Mouse (Mus musculus): ENCODE measurements around the gene Map1s. TPM values are rescaled to one million over a fixed set of nuclear protein-coding genes. Genes with fewer than 3 reads are reported as not detected.
A peak's percentile ranks its signal among the peaks of the same experiment; 100 is the strongest.

Gene Map1s
- total RNA-seq, 2 experiments from 2014 or later, result 97.0 to 98.1 TPM

DNA sequence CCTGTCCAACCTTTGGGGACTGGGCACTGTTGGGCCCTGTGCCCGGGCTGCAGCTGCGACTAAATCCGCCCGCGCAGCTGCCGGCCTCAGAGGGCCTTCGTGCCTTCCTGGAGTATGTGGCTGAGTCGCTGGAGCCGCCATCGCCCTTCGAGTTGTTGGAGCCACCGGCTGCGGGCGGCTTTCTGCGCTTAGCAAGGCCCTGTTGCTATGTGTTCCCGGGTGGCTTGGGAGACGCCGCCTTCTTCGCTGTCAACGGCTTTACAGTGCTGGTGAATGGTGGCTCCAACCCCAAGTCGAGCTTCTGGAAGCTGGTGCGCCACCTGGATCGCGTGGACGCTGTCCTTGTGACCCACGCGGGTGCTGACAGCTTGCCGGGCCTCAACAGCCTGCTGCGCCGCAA lies 7.2 kb downstream of the Map1s start:
- TF ChIP-seq CTCF (conservative IDR thresholded peaks at IDR 0.05), result no peak
- no peak overlapping the region for H3K4me3 ChIP-seq
- no peak for DNase-seq (ENCODE audit: low spot score in 2 of 2)
- H3K27ac ChIP-seq, result peak overlapping the region; percentile 76

DNA sequence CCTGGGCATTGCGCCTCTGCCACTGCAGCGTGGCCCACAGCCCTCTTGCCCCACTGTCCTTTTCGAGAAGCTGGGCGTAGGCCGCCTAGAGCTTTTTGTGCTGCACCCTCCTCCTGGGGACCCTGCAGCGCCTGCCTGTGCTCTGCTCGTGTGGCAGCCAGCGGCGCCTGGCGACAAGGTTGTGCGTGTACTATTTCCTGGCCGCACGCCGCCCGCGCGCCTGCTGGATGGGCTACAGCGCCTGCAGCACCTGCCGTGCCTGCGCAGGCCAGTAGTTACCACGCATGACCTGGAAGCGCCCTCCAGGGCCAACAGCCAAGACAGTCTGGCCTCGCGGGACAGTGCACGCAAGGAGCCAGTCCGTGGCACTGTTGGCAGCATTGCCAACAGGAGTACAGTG lies 7.8 kb downstream of the Map1s start:
- no peak for TF ChIP-seq CTCF (conservative IDR thresholded peaks at IDR 0.05)

DNA sequence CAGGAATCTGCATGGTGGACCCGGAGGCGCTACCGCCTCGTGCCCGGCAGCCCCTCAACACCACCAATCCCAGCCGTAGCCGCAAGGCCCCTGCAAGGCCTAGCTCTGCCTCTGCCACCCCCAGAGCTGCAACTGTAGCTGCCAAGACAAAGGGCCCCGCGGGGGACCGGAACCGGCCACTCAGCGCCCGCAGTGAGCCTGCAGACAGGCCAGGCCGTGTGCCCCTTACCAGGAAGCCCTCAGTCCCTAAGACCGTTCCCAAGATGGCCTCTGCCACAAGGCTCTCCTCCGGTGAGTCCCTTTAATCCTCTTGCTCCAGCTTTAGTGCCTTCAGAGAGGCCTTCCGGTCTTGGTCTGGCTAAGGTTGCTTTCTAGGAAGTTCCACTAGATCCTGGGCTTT lies 9.0 kb downstream of the Map1s start:
- DNase-seq (ENCODE audit: low spot score in 2 of 2), result no peak
- no peak overlapping the region for H3K4me3 ChIP-seq
- H3K27ac ChIP-seq, result peak overlapping the region; percentile 76
- TF ChIP-seq CTCF (conservative IDR thresholded peaks at IDR 0.05), result no peak

More for the DNA sequence above, 7.8 kb downstream of the Map1s start:
- no peak for DNase-seq (ENCODE audit: low spot score in 2 of 2)
- Histone ChIP-seq H3K4me3 (no peak overlapping the region), H3K27ac (peak overlapping the region; percentile 76)

DNA sequence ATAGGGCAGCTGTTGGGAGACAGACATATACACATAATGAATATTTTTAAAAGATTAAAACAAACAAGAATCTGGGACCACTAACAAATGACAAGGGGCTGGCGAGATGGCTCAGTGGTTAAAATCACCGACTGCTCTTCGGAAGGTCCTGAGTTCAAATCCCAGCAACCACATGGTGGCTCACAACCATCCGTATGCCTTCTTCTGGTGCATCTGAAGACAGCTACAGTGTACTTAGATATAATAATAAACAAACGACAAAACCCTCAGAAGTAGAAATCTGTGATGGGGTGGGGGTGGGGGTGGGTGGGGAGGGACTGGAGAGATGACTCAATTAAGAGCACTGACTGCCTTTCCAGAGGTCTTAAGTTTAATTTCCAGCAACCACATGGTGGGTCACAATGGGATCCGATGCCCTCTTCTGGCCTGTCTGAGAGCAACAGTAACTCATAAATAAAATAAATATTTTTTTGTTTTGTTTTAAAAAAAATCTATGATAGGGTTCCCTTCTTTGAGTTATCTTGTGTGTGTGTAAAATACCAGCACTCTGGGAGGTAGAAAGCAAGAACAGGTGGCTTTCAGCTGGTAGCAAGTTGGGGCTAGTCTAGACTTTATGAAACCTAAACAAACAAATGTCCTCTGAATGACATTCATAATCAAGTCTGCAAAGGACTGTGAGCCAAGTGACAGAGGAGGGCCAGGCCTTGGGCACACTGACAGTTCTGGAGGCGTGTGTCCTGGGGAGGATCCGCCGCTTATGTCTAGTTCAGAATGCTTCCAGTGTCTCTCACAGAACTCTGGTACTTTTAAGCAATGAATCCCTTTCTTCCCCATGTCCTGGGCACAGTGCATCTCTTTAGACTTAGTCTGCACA lies 14.6 kb downstream of the Map1s start:
- TF ChIP-seq CTCF (conservative IDR thresholded peaks at IDR 0.05), result peak; percentile 54
- Histone ChIP-seq H3K27ac (no peak overlapping the region), H3K4me3 (no peak overlapping the region)
- peak in 1 of 2 experiments; percentile 9 for DNase-seq (ENCODE audit: low spot score in 2 of 2)

DNA sequence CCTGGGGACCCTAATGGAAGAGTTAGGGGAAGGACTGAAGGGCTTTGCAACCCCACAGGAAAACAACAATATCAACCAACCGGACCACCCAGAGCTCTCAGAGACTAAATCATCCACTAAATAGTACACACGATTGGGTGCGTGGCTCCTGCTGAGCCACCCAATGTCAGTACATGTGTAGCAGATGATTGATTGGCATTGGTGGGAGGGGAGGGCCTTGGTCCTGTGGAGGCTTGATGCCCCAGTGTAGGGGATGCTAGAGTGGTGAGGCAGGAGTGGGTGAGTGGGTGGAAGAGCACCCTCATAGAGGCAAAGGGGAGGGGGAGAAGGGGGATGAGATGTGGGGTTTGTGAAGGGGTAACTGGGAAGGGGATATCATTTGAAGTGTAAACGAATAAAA lies 18.4 kb downstream of the Map1s start:
- DNase-seq (ENCODE audit: low spot score in 2 of 2), result peak in 1 of 2 experiments; percentile 8
- no peak for TF ChIP-seq CTCF (conservative IDR thresholded peaks at IDR 0.05)
- Histone ChIP-seq H3K4me3 (no peak overlapping the region), H3K27ac (peak overlapping the region; percentile 41; the same call in 1 of the 2 replicates)

DNA sequence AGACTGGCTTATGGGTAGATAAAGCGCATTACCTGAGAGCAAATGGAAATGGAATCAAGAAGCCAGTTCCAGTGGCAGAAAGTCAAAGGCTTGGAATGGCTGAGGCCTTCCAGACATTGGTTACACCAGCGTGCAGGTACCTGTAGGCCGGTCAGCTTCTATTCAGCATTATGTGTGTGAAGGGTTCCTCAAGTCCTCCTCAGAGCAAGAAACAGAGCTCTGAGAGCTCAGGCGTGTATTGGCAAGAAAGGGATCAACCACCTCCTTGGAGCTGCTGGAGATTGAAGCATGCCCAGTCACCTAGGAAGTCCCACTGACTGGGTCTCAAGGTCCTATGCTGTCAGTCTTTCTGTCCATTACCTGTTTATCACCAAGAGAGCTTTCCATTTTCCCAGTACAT lies 20.0 kb downstream of the Map1s start:
- no peak for TF ChIP-seq CTCF (conservative IDR thresholded peaks at IDR 0.05)
- Histone ChIP-seq H3K4me3 (no peak overlapping the region), H3K27ac (peak overlapping the region; percentile 59; the same call in 1 of the 2 replicates)
- peak in 1 of 2 experiments; percentile 4 for DNase-seq (ENCODE audit: low spot score in 2 of 2)

DNA sequence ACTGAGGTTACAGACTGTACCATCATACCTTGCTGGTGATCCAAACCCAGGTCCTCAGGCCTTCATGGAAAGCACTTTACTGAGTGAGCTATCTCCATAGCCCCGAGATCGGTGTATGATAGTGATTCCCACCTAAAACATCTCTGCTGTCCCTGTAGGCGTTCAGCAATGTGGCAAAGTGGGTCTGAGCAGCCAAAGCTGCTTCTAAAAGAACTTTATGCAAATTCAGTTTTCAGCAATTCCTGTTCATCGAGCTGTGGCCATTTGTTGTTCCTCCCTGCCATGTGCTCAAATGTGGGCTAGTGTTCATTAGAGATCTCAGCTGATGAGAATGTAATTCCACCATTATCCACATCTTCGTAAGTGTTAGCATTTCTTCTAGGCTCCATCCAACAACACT lies 20.7 kb downstream of the Map1s start:
- TF ChIP-seq CTCF (conservative IDR thresholded peaks at IDR 0.05), result 0 out of 2 replicates have a peak, but pooled peaks have one; percentile 10
- Histone ChIP-seq H3K27ac (peak overlapping the region; percentile 74), H3K4me3 (no peak overlapping the region)
- DNase-seq (ENCODE audit: low spot score in 2 of 2), result peak in 1 of 2 experiments; percentile 67

DNA sequence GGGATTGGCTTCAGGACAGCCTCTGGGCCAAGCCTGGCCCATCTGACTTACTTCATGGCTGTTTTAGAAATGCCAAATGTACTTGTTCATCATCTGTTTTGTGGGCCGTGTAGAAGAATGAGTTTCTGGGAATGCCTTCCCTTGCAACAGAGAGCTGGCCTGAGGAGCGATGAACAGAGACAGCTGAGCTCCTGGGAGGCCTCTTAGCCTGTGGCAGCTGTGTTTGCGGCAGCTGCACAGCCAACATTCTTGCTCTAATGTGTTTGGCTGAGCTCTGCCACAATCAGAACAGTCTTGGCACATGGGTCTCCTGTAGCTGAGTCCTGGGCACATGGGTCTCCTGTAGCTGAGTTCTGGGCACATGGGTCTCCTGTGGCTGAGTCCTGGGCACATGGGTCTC lies 22.4 kb downstream of the Map1s start:
- no peak for DNase-seq (ENCODE audit: low spot score in 2 of 2)
- no peak overlapping the region for H3K4me3 ChIP-seq
- no peak for TF ChIP-seq CTCF (conservative IDR thresholded peaks at IDR 0.05)
- peak overlapping the region; percentile 53; the same call in 1 of the 2 replicates for H3K27ac ChIP-seq

DNA sequence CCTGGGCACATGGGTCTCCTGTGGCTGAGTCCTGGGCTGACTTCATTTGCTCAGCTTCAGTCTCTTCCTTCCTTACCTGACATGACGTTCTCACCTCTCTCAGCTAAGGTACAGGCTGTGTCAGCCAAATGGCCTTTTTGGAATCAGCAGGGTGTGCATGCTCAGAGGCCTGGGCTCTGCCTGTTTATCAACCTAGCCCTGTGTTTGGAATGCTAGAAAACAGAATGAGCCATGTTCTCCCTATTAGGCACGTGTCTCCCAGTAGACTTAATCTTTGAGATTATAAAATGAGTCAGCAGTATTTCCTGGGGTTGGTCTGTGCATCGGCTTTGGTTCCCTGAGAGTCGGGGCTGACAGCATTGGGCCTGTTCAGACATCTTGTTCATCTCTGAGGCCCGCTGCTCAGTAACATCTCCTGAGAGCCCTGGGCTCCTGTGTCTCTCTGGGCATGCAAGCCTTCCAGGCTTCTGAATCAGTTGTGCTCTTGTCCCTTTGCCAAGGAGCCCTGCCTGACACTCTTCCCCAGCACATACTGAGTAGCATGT lies 23.1 kb downstream of the Map1s start:
- H3K27ac ChIP-seq, result peak overlapping the region; percentile 59; the same call in 1 of the 2 replicates
- no peak overlapping the region for H3K4me3 ChIP-seq
- no peak for TF ChIP-seq CTCF (conservative IDR thresholded peaks at IDR 0.05)
- DNase-seq (ENCODE audit: low spot score in 2 of 2), result no peak

DNA sequence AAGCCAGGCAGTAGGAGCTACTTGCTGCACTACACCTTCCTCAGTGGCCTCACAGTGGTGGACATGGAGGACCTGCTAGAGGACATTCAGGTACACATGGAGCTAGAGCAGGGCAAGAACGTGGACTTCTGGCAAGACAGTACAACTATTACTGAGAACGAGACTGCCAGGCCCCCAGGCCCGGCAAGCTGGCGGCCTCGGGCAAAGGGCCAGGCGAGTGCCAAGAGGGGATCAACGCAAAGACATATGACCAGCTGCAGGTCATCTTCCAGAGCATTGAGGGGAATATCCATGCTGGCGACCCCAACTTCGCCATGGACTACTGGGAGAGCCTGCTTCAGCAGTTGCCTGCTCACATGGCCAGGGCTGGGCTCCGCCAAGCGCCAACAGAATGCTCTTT lies 26.0 kb downstream of the Map1s start:
- TF ChIP-seq CTCF (conservative IDR thresholded peaks at IDR 0.05), result no peak
- Histone ChIP-seq H3K27ac (no peak overlapping the region), H3K4me3 (no peak overlapping the region)
- no peak for DNase-seq (ENCODE audit: low spot score in 2 of 2)

DNA sequence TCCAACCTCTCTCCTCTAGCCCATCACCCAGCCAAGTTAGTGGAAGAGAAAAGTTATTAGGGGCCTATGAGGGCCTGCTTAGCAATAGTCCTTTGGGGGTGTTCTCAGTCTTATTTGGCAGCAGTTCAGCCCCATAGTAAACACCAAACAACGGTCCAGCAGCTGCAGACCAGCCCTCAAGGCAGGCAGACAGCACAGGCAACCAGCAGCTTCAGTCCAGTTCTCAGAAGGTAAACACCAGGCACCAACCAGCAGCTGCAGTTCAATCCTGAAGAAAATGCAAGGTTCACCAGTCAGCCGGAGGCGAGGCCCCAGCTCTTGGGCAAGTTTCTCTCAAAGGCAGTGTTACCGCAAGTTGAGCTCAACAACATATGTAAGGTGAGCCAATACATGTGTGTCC lies 27.3 kb downstream of the Map1s start:
- no peak for TF ChIP-seq CTCF (conservative IDR thresholded peaks at IDR 0.05)
- no peak overlapping the region for H3K4me3 ChIP-seq
- H3K27ac ChIP-seq, result no peak overlapping the region
- DNase-seq (ENCODE audit: low spot score in 2 of 2), result no peak

DNA sequence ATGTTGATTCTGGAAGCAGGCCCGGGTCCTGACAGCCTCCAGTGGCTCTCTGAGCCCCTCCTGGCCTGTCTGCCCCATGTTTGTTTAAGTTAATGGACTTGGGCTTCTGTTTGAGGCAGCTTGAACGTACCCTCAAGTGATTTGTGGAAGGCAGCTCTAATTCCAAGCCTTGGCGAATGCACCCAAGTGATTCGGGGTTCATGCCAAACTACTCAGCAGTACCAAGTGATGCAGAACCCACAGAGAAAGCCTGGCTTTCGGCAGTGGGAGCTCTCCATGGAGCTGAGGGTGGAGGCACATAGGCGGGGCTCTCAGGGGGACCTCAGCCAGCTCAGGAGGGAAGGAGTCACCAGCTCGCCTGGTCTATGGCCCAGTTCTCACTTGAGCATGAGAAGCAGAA lies 29.1 kb downstream of the Map1s start:
- Histone ChIP-seq H3K27ac (peak overlapping the region; percentile 74), H3K4me3 (no peak overlapping the region)
- peak in 1 of 2 experiments; percentile 45 for DNase-seq (ENCODE audit: low spot score in 2 of 2)
- TF ChIP-seq CTCF (conservative IDR thresholded peaks at IDR 0.05), result no peak

DNA sequence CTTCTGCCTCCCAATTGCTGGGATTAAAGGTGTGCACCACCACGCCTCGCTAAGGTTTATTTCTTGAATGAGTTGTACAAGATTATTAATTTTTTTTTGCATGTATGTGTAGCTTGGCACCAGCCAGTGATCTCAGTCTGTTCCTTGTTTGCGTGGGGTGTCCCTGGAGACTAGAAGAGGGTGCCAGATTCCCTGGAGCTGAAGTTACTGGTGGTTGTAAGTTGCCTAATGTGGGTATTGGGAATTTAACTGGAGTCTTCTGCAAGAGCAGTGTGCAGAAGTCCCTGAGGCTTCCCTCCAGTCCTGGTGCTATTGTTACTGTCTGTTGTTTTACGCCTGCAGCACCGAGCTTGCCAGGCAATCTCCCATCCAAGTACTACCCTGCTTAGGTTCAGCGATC lies 31.5 kb downstream of the Map1s start:
- no peak overlapping the region for H3K4me3 ChIP-seq
- no peak for TF ChIP-seq CTCF (conservative IDR thresholded peaks at IDR 0.05)
- H3K27ac ChIP-seq, result peak overlapping the region; percentile 74; the same call in 1 of the 2 replicates
- peak in 1 of 2 experiments; percentile 52 for DNase-seq (ENCODE audit: low spot score in 2 of 2)
